Mouse (Mus musculus) layer of hippocampus, postnatal 25 days (tissue): Measurements from ENCODE around the gene Olfr214. TPM values are rescaled to one million over a fixed set of nuclear protein-coding genes. Genes with fewer than 3 reads are reported as not detected.
"Not testable (repeated sequence)": the region's sequence is repeated elsewhere in the genome, so short reads cannot be mapped to it uniquely, and the experiment has no call there.

Experiments
- DNase-seq, 2 experiments: peaks; one replicate each; pipeline ENCODE4 v3.0.0; 2022; ENCODE audit warnings: mixed read lengths in 2 of 2, low spot score in 1 of 2; ENCODE audit errors: extremely low spot score in 1 of 2
- total RNA-seq, 2 experiments: library from RNA; stranded (reverse); gene quantifications; 2 replicates each; pipeline ENCODE4 v1.2.3; 2021

Gene Olfr214
- not detected for total RNA-seq

DNA sequence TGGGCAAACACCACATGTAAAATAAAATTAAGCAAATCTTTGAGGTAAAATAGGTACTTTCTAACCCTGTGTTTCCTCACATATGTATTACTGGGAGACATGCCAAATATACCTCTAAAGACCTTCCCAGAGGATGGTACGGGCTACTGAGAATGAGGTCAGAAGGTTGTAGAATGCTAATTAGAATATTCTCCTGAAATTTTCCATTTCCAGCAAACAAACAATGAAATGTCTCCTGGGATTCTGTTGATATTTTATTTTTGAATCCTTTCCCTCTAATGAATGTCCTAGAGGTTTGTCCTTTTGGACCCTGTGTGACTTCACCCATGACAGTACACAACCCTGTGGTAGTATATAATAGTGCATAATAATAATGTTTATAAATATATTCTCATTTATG is at the start of gene Olfr214:
Olfr214 (plus strand) TSS at position 301 of the 400 bp plus-strand sequence.
- DNase-seq = no peak

- not testable (repeated sequence) for DNase-seq
Measured at GRCm38 (mm10) chr6:116506302-116507003, 47.6 kb upstream of the Olfr214 start, which contains the start of gene Olfr212. Gene Olfr212, plus strand, starts transcription at chr6:116506516.

DNA sequence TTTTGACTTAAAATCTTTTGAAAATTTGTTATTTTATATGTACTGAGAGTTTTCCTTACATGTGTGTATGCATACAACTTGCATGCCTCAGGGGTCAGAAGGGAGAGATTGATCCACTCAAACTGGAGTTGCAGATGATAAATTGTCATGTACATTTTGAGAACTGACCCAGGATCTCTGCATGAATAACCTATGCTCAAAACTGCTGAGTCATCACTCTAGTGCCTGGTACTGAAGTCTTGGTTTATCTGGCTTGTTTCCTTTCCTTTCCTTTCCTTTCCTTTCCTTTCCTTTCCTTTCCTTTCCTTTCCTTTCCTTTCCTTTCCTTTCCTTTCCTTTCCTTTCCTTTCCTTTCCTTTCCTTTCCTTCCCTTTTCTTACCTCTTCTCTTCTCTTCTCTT is 39.2 kb upstream of the Olfr214 start:
- DNase-seq = no peak

DNA sequence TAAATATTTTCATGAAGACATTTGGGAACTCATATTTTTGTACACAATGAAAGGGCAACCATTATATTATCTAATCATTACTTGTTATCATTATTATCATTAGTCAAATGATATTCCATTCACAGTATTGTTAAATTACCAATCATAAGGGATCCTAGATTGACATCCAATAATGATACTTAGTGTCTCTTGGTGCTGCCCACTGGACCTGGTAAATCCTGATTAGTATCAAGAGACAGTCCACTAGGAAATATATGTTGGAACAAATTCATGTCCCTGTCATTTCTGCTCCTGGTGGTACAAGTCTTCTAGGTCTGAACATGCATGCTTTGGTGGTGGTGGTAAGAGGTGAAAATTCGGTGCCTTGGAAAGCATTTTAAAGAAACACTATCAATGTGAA is 15.9 kb upstream of the Olfr214 start, which contains the start of gene Olfr213:
Olfr213 (plus strand) TSS at position 301 of the 400 bp plus-strand sequence.
- no peak for DNase-seq

GRCm38 (mm10) chr6:116542500-116542899 is 11.5 kb upstream of the Olfr214 start:
- no peak for DNase-seq

DNA sequence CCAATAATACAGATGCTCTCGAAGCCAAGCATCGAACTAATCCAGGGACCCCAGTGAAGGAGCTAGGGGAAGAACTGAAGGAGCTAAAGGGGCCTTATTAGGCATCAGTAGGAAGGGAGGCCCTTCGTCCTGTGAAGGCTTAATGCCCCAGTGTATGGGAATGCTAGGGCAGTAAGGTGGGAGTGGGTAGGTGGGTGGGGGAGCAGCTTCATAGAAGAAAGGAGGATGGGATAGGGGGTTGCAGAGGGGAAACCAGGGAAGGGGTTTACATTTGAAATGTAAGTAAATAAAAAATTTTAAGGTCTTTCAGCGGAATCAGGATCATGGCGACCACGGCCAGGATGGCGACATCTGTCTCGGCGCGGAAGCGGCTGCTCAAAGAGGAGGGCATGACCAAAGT is 3.2 kb upstream of the Olfr214 start, which contains the start of gene Gm5580:
Gm5580 (plus strand) TSS at position 301 of the 400 bp plus-strand sequence.
- DNase-seq = not testable (repeated sequence)

DNA sequence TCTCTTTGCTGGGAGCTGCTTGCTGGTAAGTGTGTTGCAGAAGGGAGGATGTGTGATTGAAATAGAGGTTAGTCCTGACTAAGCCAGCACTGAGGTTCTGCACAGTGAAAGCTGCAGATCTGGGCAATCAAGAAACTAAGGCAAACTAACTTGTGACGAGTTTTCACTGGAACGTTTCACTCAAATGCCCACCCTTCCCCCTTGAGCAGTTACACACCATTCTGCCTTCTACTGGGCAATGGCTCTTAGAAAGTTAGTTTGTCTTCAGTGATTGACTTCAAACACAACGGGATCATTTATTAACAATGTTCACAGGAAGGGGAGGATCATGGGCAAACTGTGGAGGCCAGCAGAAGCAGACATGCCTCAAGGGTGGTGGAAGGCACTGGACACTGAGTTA is 917 bp downstream of the Olfr214 start:
- DNase-seq = no peak

DNA sequence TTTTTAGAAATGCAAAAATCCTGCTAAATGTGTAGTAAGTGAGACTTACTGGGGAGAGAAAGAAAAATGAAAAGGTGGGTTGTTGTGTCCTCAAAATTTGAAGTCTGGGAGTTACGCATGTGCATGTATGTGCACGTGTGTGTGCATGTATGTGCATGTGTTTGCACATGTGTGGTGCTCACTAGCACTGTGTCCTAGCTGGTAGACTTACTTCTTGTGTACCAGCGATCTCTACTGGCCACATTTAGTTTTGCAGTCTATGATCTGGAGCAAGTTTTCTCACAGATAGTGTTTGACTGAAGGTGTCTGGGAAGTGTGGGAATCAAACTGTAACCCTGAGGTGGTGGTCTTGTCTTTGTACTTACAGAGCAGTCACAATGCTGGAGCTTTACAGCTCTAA is 15.8 kb downstream of the Olfr214 start:
- peak in 1 of 2 experiments; percentile 36 for DNase-seq

DNA sequence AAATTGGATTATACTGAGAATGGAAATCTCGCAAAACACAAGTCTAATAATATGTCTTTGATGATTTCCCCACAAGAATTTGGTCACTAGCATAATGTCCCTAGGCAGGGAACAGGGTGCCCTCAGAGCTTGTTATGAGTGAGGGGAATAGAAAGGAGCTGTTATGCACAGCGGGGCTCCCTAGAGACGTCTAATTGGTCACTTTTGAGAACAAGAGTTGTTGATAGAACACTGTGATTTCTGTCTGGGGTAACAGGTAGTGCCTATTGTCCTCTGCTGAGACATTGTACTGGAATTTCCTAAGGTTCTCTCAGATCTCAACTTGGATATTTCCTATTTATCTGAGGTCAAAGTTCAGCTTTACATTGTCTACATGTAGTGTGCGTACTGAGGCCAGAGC is 30.1 kb downstream of the Olfr214 start, which contains the start of gene Olfr215:
Olfr215 (minus strand) TSS at position 101 of the 400 bp plus-strand sequence.
- no peak for DNase-seq

DNA sequence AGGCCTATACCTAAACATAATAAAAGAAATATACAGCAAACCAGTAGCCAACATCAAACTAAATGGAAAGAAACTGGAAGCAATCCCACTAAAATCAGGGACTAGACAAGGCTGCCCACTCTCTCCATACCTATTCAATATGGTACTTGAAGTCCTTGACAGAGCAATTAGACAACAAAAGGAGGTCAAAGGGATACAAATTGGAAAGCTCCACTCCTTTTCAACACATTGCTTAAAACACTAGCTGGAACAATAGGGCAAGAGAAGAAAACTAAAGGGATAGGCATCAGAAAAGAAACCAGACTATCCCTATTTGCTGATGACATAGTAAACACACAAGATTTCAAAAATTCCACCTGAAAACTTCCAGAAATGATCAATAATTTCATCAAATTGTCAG is 46.9 kb downstream of the Olfr214 start:
- DNase-seq = not testable (repeated sequence)

DNA sequence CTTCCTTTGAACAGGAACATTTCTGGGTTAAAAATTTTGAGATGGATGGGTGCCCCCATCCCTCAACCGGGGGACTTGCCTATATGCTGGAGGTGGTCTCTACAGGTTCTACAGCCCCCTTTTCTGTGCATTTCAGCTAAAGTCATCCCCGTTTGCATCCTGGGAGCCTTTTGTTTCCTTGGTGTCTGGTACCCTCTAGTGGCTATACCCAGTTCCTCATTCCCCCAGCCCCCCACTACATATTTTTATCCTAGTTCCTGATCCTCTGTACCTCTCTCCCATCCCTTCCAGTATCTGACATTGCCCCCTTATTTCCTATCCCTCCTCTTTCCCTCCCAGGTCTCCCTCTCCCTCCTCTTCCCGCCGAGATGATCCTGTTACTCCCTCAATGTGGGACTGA is 53.2 kb downstream of the Olfr214 start:
- DNase-seq = no peak

Other genes starting within 250 kb of the Olfr214 start
- gene March8, start 216.2 kb upstream of the Olfr214 start, total RNA-seq = 10 to 100 TPM; 57.3 to 58.9 TPM
- 1 to 10 TPM; 2.5 to 4.0 TPM for gene Alox5, start 93.1 kb upstream of the Olfr214 start, total RNA-seq
- not detected for gene Olfr211, start 65.1 kb upstream of the Olfr214 start, total RNA-seq
- gene Olfr212, start 47.7 kb upstream of the Olfr214 start, total RNA-seq = not detected
- not detected for gene Olfr213, start 15.8 kb upstream of the Olfr214 start, total RNA-seq
- gene Gm5580, start 3.1 kb upstream of the Olfr214 start, total RNA-seq = 1 to 10 TPM; 2.6 to 2.8 TPM
- gene Olfr215, start 30.0 kb downstream of the Olfr214 start, total RNA-seq = not detected
- 10 to 100 TPM; 21.9 to 24.4 TPM for gene Zfp422, start 74.8 kb downstream of the Olfr214 start, total RNA-seq
- 1 to 10 TPM; 1.1 to 2.9 TPM for gene Depp1, start 96.4 kb downstream of the Olfr214 start, total RNA-seq
- gene Rassf4, start 119.7 kb downstream of the Olfr214 start, total RNA-seq = 1 to 10 TPM; 2.2 to 2.8 TPM
- gene Tmem72, start 162.7 kb downstream of the Olfr214 start, total RNA-seq = under 1 TPM; 0.21 to 0.22 TPM